Mouse (Mus musculus): ENCODE results near the gene Mlana. TPM values are rescaled to one million over a fixed set of nuclear protein-coding genes. Genes with fewer than 3 reads are reported as not detected.

The Mlana gene
- polyA plus RNA-seq (2017; shearing (Covaris generic)), result not detected

DNA sequence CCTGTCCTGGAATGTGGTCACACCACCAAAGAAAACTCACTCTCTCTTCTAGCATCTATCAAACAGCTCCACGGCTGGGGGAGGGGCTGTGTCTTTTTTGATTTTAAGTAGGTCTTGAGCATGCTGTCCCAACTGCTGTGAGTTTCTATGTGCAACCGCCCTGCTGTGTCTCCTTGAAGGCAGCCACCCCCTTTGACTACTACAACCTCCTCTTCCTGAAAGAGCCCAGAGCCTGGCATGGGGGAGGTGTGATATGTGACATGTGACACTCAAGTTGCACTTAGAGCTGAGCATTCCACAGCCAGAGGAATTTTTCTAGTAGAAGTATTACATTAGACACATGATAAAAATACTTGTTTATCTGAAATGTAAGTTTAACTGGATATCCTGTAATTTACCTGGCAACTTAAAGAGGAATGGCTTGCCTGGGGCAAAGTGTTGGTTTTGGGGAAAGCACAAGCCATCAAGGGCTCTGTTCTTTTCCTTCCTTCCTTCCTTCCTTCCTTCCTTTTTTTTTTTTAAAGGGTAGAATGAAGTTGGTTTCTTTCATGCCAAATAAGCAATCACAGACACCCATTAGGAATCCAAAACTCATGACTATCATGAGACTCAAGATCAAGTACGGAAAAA lies at the start of gene Mlana:
TSS of gene Mlana (plus strand) at position 580 of the 630 bp plus-strand sequence.

Other genes with a start within 250 kb of the Mlana start
- gene Ric1, start 175.5 kb upstream of the Mlana start, polyA plus RNA-seq (2017; shearing (Covaris generic)), result 12.1 TPM
- gene Ermp1, start 49.4 kb upstream of the Mlana start, polyA plus RNA-seq (2017; shearing (Covaris generic)), result 20.8 TPM
- gene 9930021J03Rik, start 108.2 kb downstream of the Mlana start, polyA plus RNA-seq (2017; shearing (Covaris generic)), result 11.4 TPM
- gene Ranbp6, start 115.2 kb downstream of the Mlana start, polyA plus RNA-seq (2017; shearing (Covaris generic)), result 10.1 TPM
- gene Il33, start 227.3 kb downstream of the Mlana start, polyA plus RNA-seq (2017; shearing (Covaris generic)), result not detected

All from naive thymus-derived CD4-positive, alpha-beta T cell, adult 5 months (primary cell).